Mouse (Mus musculus) megakaryocyte, embryonic 14.5 days (primary cell): Measurements from ENCODE around the gene Ripor2.

Experiments used
- FLI1 ChIP-seq: IDR thresholded peaks from 2 replicates; pipeline ENCODE4 v1.6.1; 2012; ENCODE audit warnings: low read length, inconsistent platforms, mixed read lengths
- GATA1 ChIP-seq: IDR thresholded peaks from 3 replicates; pipeline ENCODE4 v1.6.1; 2012; ENCODE audit warnings: mixed read lengths, low read length, inconsistent platforms, borderline replicate concordance

GRCm38 (mm10) chr13:24584841-24585240 lies 2.9 kb downstream of the Ripor2 start:
- TF ChIP-seq FLI1, result no peak
- no peak for TF ChIP-seq GATA1
